Mouse (Mus musculus) urinary bladder, postnatal 25 days (tissue): ENCODE data around the gene Ttf2.
A peak's percentile ranks its signal among the peaks of the same experiment; 100 is the strongest.

Experiments
- DNase-seq: peaks from one replicate; pipeline ENCODE4 v3.0.0; 2022; ENCODE audit warnings: low spot score

The Ttf2 gene

GRCm38 (mm10) chr3:100969176-100969917 is at the start of gene Ttf2:
Gene Ttf2, minus strand, starts transcription at chr3:100969663.
- DNase-seq, result peak; percentile 91

- DNase-seq, result no peak
These were observed 49.0 kb upstream of the Ttf2 start for GRCm38 (mm10) chr3:101018494-101018893.

- DNase-seq, result no peak
These were observed 46.6 kb upstream of the Ttf2 start for GRCm38 (mm10) chr3:101016050-101016449.

- no peak for DNase-seq
These were observed 45.8 kb upstream of the Ttf2 start for GRCm38 (mm10) chr3:101015254-101015653.

- no peak for DNase-seq
These were observed 44.1 kb upstream of the Ttf2 start for GRCm38 (mm10) chr3:101013536-101013935.

GRCm38 (mm10) chr3:101013005-101013404 is 43.5 kb upstream of the Ttf2 start:
- no peak for DNase-seq

- DNase-seq, result no peak
These were observed 43.1 kb upstream of the Ttf2 start for GRCm38 (mm10) chr3:101012597-101012996.

- DNase-seq, result no peak
These were observed 42.7 kb upstream of the Ttf2 start for GRCm38 (mm10) chr3:101012131-101012571.

- no peak for DNase-seq
These were observed 41.7 kb upstream of the Ttf2 start for GRCm38 (mm10) chr3:101011203-101011600.

GRCm38 (mm10) chr3:101010589-101011202 is 41.2 kb upstream of the Ttf2 start:
- DNase-seq, result no peak

- no peak for DNase-seq
These were observed 37.8 kb upstream of the Ttf2 start for GRCm38 (mm10) chr3:101007112-101007782.

- DNase-seq, result no peak
These were observed 35.9 kb upstream of the Ttf2 start for GRCm38 (mm10) chr3:101005392-101005791.

GRCm38 (mm10) chr3:101003575-101004356 is 34.3 kb upstream of the Ttf2 start:
- no peak for DNase-seq

- no peak for DNase-seq
These were observed 30.3 kb upstream of the Ttf2 start for GRCm38 (mm10) chr3:100999732-101000131.

- peak; percentile 75 for DNase-seq
These were observed 29.5 kb upstream of the Ttf2 start for GRCm38 (mm10) chr3:100998904-100999340.

- no peak for DNase-seq
These were observed 28.5 kb upstream of the Ttf2 start for GRCm38 (mm10) chr3:100997785-100998570.

GRCm38 (mm10) chr3:100994252-100994651 is 24.8 kb upstream of the Ttf2 start:
- DNase-seq, result no peak

- DNase-seq, result no peak
These were observed 24.3 kb upstream of the Ttf2 start for GRCm38 (mm10) chr3:100993718-100994117.

- DNase-seq, result no peak
These were observed 23.7 kb upstream of the Ttf2 start for GRCm38 (mm10) chr3:100993158-100993557.

GRCm38 (mm10) chr3:100990231-100990630 is 20.8 kb upstream of the Ttf2 start:
- no peak for DNase-seq

GRCm38 (mm10) chr3:100989417-100989816 is 20.0 kb upstream of the Ttf2 start:
- DNase-seq, result no peak
